Mouse (Mus musculus): ENCODE measurements around the gene Gpx3.

GRCm38 (mm10) chr11:54928886-54929285 lies 26.6 kb downstream of the Gpx3 start:
- TF ChIP-seq CTCF (IDR thresholded peaks at IDR 0.05) (no peak), EP300 (IDR thresholded peaks at IDR 0.05) (no peak)
